Mouse (Mus musculus) forebrain, embryonic 10.5 days (tissue): ENCODE results near the gene Sfpq. TPM values are rescaled to one million over a fixed set of nuclear protein-coding genes. Genes with fewer than 3 reads are reported as not detected.
"Not testable (repeated sequence)": the region's sequence is repeated elsewhere in the genome, so short reads cannot be mapped to it uniquely, and the experiment has no call there.

Experiments
- DNase-seq: peaks from one replicate; pipeline ENCODE4 v3.0.0-alpha.2; 2017; ENCODE audit warnings: low spot score; ENCODE audit errors: extremely low spot score
- H3K27ac ChIP-seq: fragments of 300-500 bp; sonication (generic); 2 replicates; pipeline ENCODE4 v1.5.1; 2016; ENCODE audit warnings: mild to moderate bottlenecking
- H3K27me3 ChIP-seq: fragments of 300-500 bp; sonication (generic); 2 replicates; pipeline ENCODE4 v1.6.1; 2016; ENCODE audit warnings: mild to moderate bottlenecking; ENCODE audit not compliant: poor library complexity, severe bottlenecking
- H3K36me3 ChIP-seq: fragments of 300-500 bp; sonication (generic); replicated peaks from 2 replicates; pipeline ENCODE4 v1.6.1; 2016; ENCODE audit warnings: mild to moderate bottlenecking, moderate library complexity
- H3K4me1 ChIP-seq: fragments of 300-500 bp; sonication (generic); 2 replicates; pipeline ENCODE4 v1.6.1; 2016
- H3K4me3 ChIP-seq: fragments of 300-500 bp; sonication (generic); 2 replicates; pipeline ENCODE4 v1.5.1; 2016; ENCODE audit warnings: mild to moderate bottlenecking, moderate library complexity
- H3K9me3 ChIP-seq: fragments of 300-500 bp; sonication (generic); 2 replicates; pipeline ENCODE4 v1.6.1; 2016; ENCODE audit warnings: mild to moderate bottlenecking, moderate library complexity
- WGBS: fragments of 180-500 bp; shearing (Covaris S2); methylation state at CpG from one replicate; pipeline ENCODE4 v1.1.7; 2016; 5-methylcytosine and 5-hydroxymethylcytosine counted together
- polyA plus RNA-seq: library from polyadenylated mRNA; unstranded; fragments of >200 nt; fragmentation: Nextera tagmentation; extraction: Ambion mirVana; gene quantifications from 2 replicates; pipeline ENCODE4 v1.2.1, GENCODE M21; 2016

Sfpq gene
- polyA plus RNA-seq, 1 experiment from 2014 or later = 107 TPM

GRCm38 (mm10) chr4:127005113-127005936, 15.8 kb upstream of the Sfpq start:
- Histone ChIP-seq H3K9me3 (peaks cover 3% of the 10 kb centered on the region), H3K27me3 (peaks cover 4% of the 10 kb centered on the region; the same call in 1 of the 2 replicates), H3K4me1 (peaks cover 23% of the 10 kb centered on the region), H3K27ac (peak overlapping the region; percentile 88), H3K4me3 (peak overlapping the region; percentile 50), H3K36me3 (no peaks in the 10 kb centered on the region)
- DNase-seq = peak; percentile 71
- 16% methylated on average over 25 of the region's 25 CpGs for WGBS

- peak overlapping the region; percentile 43 for H3K4me3 ChIP-seq
- peak overlapping the region; percentile 76 for H3K27ac ChIP-seq
- H3K36me3 ChIP-seq, H3K4me1 ChIP-seq, H3K27me3 ChIP-seq, H3K9me3 ChIP-seq: not testable (repeated sequence)
- peak; percentile 83 for DNase-seq
- WGBS = 14% methylated on average over 14 of the region's 26 CpGs
Observed at GRCm38 (mm10) chr4:127015294-127015993, 5.7 kb upstream of the Sfpq start.

- no peaks in the 10 kb centered on the region for H3K36me3 ChIP-seq
- no peak overlapping the region for H3K27ac ChIP-seq
- H3K4me3 ChIP-seq = no peak overlapping the region
- no peaks in the 10 kb centered on the region for H3K9me3 ChIP-seq
- WGBS = 85% methylated on average over 4 of the region's 4 CpGs
- H3K4me1 ChIP-seq = peaks cover 8% of the 10 kb centered on the region; the same call in 1 of the 2 replicates
- no peak for DNase-seq
- H3K27me3 ChIP-seq = no peaks in the 10 kb centered on the region
Observed at GRCm38 (mm10) chr4:127016366-127016765, 4.8 kb upstream of the Sfpq start.

- peak overlapping the region; percentile 100 for H3K4me3 ChIP-seq
- peaks cover 28% of the 10 kb centered on the region for H3K4me1 ChIP-seq
- peak overlapping the region; percentile 100 for H3K27ac ChIP-seq
- H3K36me3 ChIP-seq = peaks cover 39% of the 10 kb centered on the region
- H3K27me3 ChIP-seq = no peaks in the 10 kb centered on the region
- 15% methylated on average over 13 of the region's 13 CpGs for WGBS
- DNase-seq = no peak
- no peaks in the 10 kb centered on the region for H3K9me3 ChIP-seq
Observed at GRCm38 (mm10) chr4:127020411-127021150, 543 bp upstream of the Sfpq start.

GRCm38 (mm10) chr4:127021989-127022626, 984 bp downstream of the Sfpq start:
- Histone ChIP-seq H3K36me3 (peaks cover 54% of the 10 kb centered on the region), H3K9me3 (no peaks in the 10 kb centered on the region), H3K4me1 (peaks cover 36% of the 10 kb centered on the region), H3K4me3 (peak overlapping the region; percentile 100), H3K27me3 (no peaks in the 10 kb centered on the region), H3K27ac (peak overlapping the region; percentile 100)
- under 1% methylated on average over 53 of the region's 53 CpGs for WGBS
- peak; percentile 87 for DNase-seq

- peak overlapping the region; percentile 100; the same call in 1 of the 2 replicates for H3K27ac ChIP-seq
- 10% methylated on average over 9 of the region's 9 CpGs for WGBS
Observed at GRCm38 (mm10) chr4:127023201-127023600, 2.1 kb downstream of the Sfpq start.

GRCm38 (mm10) chr4:127024240-127024639, 3.1 kb downstream of the Sfpq start:
- peaks cover 38% of the 10 kb centered on the region for H3K4me1 ChIP-seq
- no peaks in the 10 kb centered on the region for H3K27me3 ChIP-seq
- no peaks in the 10 kb centered on the region for H3K9me3 ChIP-seq
- 68% methylated on average over 1 of the region's 1 CpGs for WGBS
- H3K27ac ChIP-seq = no peak overlapping the region
- peak overlapping the region; percentile 100 for H3K4me3 ChIP-seq
- no peak for DNase-seq
- peaks cover 75% of the 10 kb centered on the region for H3K36me3 ChIP-seq

More at GRCm38 (mm10) chr4:127023201-127023600, 2.1 kb downstream of the Sfpq start:
- Histone ChIP-seq H3K4me1 (peaks cover 38% of the 10 kb centered on the region), H3K9me3 (no peaks in the 10 kb centered on the region), H3K36me3 (peaks cover 65% of the 10 kb centered on the region), H3K4me3 (peak overlapping the region; percentile 100), H3K27me3 (no peaks in the 10 kb centered on the region)
- DNase-seq = no peak

GRCm38 (mm10) chr4:127026826-127027225, 5.7 kb downstream of the Sfpq start:
- H3K27me3 ChIP-seq = no peaks in the 10 kb centered on the region
- WGBS = 93% methylated on average over 4 of the region's 4 CpGs
- DNase-seq = no peak
- H3K9me3 ChIP-seq = no peaks in the 10 kb centered on the region
- H3K4me1 ChIP-seq = peaks cover 33% of the 10 kb centered on the region
- no peak overlapping the region for H3K27ac ChIP-seq
- H3K4me3 ChIP-seq = 0 out of 2 replicates have a peak overlapping the region, but pooled peaks have one; percentile 6
- H3K36me3 ChIP-seq = peaks cover 100% of the 10 kb centered on the region

- Histone ChIP-seq H3K4me3 (no peak overlapping the region), H3K36me3 (peaks cover 100% of the 10 kb centered on the region), H3K27me3 (no peaks in the 10 kb centered on the region), H3K27ac (no peak overlapping the region), H3K9me3 (no peaks in the 10 kb centered on the region), H3K4me1 (peaks cover 33% of the 10 kb centered on the region)
- DNase-seq = no peak
- 77% methylated on average over 4 of the region's 4 CpGs for WGBS
Observed at GRCm38 (mm10) chr4:127027228-127028190, 6.4 kb downstream of the Sfpq start.

GRCm38 (mm10) chr4:127037158-127037557, 16.0 kb downstream of the Sfpq start:
- WGBS = 93% methylated on average over 3 of the region's 3 CpGs
- Histone ChIP-seq H3K27me3 (no peaks in the 10 kb centered on the region), H3K27ac (no peak overlapping the region), H3K4me3 (no peak overlapping the region), H3K36me3 (peaks cover 99% of the 10 kb centered on the region), H3K9me3 (no peaks in the 10 kb centered on the region), H3K4me1 (no peaks in the 10 kb centered on the region)
- DNase-seq = no peak
